Mouse (Mus musculus) thymus, postnatal 4 days (tissue): ENCODE data around the gene Cenpw.
A peak's percentile ranks its signal among the peaks of the same experiment; 100 is the strongest.

ENCODE experiments used
- DNase-seq: peaks from one replicate; pipeline ENCODE4 v3.0.0; 2021

Cenpw gene

DNA sequence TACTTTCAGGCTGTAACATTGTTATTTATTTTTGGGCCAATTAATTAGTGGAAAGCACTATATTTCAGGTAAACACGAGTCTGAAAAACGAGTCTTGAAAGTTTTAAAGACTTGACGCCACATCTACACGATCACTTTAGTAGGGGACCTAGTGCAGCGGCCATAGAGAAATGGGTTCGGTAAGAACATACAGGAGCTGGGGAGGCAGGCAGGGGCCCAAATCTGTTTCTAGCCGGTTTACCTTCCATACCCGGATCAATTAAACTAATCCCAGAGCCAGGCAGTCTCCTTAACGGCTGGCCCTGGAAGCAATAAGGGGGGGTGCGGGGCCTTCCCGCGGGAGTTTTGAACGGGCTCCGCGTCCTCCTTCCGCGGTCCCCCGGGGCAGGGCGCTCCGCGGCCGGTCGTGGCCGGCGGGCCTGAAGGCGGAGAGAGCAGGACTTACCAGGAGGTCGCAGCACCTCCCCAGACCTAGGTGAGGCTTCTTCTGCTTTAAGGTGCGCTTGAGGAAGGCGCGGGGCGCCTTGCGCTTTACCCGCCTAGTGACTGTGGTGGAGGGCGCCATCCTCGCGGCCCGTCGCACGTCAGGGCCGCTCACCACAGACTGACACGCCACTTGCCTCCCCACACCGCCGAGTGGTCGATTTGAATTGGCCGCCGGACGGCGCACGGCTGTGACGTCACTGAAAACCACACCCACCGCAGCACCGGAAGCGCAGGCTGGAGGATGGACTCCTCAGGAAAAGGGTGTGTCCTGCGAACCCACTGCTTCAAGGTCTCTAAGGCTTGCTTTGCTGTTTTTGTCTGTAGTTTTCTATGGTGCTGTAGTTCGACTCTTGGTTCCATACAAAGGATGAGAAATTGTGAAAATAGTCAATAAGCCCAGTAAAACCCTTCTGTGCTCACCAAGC is at the start of gene Cenpw:
TSS of gene Cenpw (minus strand) at position 645 of the 911 bp plus-strand sequence.
- peak; percentile 94 for DNase-seq

- DNase-seq: no peak
These were observed 49.3 kb upstream of the Cenpw start for GRCm38 (mm10) chr10:30249654-30250053.

DNA sequence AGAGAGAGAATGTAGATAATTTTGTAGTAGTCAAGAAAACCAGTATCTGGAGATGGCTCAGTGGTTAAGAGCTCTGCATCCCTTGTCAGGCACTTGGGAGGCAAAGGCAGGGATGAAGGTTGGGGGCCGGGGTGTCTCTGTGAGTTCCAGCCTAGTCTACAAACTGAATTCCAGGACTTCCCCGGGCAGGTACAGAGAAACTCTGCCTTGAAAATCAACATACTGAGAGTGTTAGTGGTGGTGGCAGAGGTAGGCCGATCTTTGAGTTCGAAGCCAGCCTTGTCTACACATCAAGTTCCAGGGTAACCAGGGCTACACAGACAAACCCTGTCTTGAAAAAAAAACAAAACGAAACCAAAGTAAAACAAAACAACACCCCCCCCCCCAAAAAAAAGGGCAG is 859 bp downstream of the Cenpw start:
- peak; percentile 6 for DNase-seq

DNA sequence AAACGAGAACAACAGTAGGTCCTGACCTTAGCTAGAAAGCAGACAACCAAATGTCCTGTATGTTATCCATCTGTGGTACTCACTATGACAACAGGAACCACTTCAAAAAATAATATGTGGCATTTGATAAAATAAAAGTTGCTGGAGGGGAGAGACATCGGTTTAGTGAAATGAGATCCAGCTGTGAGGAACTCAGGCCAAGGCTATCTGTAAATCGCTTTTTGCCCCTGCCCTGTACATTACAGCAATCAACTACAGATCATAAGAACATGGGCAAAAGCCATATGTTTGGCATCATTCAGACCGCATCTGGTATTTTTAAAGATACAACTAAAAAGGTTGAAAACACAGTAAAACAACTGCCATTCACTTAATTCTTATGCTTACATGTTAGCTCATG is 32.7 kb downstream of the Cenpw start:
- DNase-seq: no peak
